Mouse (Mus musculus): ENCODE data around the gene Sh3gl2.

Gene Sh3gl2

DNA sequence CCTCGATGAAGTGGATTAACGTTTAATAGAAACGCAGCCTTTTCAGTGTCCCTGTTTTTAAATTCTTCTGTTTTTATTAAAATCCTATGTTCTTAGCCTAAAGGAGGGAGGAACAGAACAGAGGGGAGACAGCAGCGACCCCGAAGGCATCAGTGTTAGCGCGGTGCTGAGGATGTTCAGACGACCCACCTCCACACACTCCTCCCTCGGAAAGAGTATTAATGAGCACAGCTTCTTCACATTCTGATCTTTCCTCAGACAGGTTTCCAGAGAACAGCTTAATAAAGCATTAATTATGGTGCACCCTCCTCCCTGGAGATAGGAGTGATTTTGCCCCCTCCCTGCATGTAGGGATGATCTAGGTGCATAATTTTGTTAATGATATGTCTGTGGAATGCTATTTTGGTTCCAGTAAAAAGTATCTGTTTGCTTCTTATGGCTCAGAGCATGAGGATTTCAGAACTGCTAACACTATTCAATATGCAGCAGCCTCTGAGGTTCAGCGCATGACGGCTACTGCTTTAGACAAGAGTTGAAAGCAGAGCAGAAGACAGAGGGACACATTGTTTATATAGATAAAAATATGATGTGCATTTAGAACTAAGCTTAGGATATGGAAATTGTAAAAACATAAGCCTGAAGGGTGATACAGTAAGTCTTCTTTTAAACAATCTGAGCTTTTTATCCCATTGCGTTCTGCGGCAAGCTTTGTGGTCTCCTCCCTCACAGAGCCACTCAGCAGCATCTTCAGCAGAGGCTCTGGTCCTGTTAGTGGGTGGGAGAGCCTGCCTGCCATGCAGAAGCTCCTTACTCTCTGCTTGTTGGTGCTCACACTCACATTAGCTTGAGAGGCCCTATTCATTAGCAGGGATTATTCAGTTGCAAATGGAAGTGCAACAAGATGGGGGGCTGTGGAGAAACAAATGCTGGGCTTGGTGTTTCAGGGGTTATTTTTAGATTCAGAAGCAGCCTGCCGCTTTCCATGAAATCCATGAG is 27.8 kb downstream of the Sh3gl2 start:
- no peak for DNase-seq

- DNase-seq: no peak
These were observed 36.7 kb downstream of the Sh3gl2 start for GRCm38 (mm10) chr4:85241675-85242074.

DNA sequence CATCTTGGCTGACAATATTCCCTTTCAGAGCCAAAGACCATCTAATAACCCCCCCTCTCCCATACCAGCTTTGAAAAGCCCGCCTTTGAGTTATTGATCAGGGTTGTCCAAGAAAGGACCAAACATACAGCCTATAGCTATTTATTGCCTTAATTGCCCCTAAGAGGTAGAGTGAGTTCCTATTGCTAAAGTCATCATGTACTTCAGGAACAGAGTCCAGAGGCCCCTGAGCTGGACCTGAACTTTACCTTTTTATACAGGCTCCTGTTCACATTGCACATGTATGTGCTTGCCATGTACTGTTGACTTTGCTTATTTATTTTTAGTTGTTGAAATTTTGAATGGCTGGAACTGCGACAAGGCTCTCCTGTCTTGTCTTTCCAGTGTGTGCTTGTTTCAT is 37.6 kb downstream of the Sh3gl2 start:
- DNase-seq: no peak

DNA sequence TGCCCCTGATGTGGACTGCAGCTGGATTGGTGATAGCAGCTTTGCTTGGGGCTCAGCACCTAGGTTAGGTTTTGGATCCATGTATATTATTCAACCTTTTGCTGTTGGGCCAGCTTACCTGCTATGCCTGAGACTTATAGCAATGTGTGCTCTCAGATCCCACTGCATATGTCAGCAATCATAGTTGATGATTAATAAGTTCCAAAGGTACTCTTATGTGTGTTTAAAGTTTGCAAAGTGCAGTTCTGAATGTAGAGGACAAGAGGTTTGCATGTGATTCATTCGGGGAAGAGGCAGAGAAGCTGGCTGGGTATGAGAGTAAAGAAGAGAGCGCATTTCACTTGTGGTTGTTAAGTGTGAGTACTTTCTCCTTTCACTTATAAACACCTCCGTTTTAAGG is 43.7 kb downstream of the Sh3gl2 start:
- DNase-seq: no peak

DNA sequence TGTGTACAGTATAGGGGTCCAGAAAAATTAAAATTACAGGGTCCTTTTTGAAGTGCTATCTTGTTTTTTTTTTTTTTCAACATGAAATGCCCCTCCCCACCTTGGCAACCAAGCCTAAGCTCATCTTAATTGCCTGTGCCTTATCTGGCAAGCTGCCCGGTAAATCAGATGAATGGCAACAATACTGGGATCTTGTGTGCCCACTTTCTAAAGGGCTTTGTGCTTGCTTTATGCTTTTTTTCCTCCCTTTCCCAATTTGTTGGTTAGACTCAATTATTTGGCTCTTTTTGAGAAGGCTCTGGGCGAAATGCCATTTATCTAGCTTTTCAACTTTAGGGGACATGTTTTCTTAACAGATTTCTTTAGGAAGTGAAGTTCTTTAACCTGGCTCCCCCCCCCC is 45.3 kb downstream of the Sh3gl2 start:
- peak in 1 of 2 experiments; percentile 6 for DNase-seq

DNA sequence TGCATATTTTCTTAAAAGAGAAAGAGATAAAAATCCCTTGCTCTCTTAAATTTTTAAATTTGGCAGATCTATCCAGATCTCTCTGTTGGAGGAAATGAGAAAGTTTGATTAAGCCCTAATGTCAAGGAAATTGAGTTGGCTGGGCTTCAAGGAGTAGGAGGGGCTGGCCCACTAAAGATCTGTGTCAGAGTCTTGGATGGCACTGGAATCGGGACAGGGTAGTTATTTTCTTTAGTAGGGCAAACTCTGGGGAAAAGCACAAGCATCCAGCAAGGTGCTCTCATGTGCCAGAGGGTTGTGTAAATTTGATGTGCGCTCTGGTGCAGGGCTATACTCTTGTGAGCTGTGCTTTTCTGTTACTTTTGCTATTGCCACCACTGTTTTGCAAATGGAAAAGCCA is 45.9 kb downstream of the Sh3gl2 start:
- DNase-seq: peak in 1 of 2 experiments; percentile 12

DNA sequence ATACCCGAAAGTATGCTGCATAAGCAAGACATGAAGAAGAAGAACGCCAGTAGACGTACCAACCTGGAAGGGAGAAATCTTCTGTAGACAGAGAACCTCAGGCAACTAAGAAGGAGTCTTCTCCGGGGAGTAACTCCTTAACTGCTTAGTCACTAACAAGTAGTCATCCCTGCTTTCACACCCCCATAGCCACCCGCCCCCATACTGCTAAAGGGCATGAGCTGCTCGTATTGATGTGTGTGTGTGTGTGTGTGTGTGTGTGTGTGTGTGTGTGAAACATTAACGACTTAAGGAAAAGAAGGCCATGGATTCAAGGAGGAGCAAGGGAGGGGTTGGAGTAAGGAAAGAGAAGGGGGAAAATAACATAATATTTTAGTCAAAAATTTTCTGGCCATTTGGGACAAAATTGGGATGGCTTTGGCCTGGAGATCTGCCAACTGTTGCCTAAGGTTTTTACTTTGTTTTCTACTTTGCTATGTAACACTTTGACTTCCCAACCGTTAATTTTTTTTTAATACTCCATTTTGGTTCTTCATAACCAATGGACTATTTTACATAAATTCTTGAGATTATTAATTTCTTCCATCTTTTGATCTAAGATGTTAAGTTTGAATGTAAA is 51.0 kb downstream of the Sh3gl2 start:
- no peak for DNase-seq

DNA sequence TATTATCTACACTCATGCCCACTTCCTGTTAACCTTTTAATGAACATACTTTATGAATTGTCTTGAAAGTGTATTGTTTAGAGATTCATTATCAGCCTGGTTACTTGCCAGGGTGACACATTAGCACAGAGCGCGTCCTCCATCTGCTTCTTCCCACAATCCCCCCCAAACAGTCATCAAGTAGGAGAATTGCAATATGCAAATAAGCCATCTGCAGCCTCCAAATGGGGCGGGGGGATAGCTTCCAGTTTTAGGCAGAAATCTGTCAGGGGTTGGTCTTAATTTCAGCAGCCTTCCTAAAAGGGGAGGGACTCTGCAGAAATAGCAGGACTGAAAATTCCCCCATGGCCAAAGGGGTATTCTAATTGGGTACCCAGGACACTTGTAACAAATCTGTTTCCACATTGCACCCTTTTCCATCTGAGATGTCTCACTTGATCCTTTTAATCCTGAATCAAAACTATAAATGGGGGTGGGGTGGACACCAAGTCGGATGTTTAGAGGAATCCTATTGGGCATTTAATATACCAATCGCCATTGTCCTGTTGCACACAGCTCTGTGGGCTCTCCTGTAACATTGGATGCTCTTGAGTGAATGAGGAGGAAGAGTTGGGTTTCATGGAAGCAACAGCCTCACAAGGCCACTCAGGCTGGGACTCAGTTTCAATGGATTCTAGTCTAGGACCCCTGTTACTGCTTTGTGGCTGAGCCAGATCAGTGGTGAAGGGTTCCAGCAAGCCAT is 51.7 kb downstream of the Sh3gl2 start:
- DNase-seq: no peak

- DNase-seq: no peak
These were observed 52.9 kb downstream of the Sh3gl2 start for GRCm38 (mm10) chr4:85257771-85258341.

- DNase-seq: no peak
These were observed 56.0 kb downstream of the Sh3gl2 start for GRCm38 (mm10) chr4:85260687-85261658.

DNA sequence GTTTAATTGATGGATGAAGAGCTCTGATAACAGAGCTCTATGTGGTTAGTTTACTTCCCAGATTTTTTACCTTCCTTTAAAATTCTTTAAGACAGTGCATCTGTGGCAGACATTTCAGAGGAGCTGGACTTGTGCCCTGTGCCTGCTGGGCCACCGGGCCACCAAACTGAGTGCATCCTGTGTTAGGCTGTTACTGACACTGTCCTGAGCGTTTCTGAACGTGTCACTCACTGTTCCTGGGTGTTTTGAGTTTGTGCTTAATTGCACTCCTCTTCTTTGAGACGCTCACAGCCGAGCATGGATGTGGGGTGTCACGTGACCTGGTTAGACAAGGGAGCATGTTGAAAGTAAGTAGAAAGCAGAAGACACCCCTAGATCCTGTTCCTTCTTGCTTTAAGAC is 57.2 kb downstream of the Sh3gl2 start:
- no peak for DNase-seq

DNA sequence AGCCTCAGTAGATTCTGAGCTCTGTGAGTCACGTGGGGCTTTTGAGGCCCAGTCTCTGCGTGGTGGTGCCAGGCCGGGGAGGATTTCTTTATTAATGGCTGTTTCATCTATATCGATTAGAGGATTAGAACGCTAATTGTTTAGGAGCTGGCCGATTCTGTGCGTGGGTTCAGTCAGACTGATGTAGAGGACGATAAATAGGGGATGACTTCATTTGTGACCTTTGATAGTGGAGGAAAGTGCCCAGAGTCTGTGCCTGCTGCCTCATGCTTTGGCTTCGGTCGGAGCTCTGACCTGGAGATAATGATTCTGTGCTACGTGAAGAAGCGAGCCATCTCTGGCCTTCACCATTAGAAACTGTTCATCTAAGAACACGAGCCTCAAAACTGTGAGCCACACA is 57.7 kb downstream of the Sh3gl2 start:
- DNase-seq: no peak

DNA sequence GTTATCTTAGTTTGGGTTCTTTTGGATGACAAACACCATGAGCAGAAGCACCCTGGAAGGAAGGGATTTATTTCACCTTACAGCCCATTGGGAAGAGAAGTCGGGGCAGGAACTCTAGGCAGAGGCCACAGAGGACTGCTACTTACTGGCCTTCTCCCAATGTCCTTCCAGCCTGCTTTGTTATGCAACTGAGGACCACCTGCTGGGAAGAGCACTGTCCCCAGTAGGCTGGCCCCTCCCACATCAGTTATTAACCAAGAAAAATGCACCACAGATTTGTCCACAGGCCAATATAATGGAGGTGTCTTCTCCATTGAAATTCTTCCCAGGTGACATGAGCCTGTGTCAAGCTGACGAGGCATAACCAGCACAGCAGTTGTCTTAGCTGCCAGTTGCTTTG is 62.5 kb downstream of the Sh3gl2 start:
- DNase-seq: no peak

GRCm38 (mm10) chr4:85272877-85273276 is 68.0 kb downstream of the Sh3gl2 start:
- no peak for DNase-seq

DNA sequence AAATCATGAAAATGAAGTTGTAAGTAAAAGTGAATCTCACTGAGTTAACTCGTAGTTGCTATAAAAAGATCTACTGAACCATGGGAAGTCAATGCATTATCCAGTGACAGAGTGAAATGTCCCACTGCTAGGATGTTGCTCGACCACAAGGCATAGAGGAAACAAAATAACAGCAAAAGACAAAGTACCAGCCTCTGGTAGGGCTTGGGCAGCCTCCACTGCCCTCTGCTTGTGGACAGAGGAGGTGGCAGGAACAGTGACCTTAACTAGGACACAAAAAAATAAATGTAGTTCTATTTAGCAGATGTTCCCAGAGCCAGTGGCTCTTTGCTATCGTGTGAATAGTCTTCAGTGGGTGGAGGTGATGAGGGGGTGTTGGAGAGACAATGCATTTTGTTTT is 68.5 kb downstream of the Sh3gl2 start:
- DNase-seq: no peak

GRCm38 (mm10) chr4:85283151-85283550 is 78.2 kb downstream of the Sh3gl2 start:
- no peak for DNase-seq

DNA sequence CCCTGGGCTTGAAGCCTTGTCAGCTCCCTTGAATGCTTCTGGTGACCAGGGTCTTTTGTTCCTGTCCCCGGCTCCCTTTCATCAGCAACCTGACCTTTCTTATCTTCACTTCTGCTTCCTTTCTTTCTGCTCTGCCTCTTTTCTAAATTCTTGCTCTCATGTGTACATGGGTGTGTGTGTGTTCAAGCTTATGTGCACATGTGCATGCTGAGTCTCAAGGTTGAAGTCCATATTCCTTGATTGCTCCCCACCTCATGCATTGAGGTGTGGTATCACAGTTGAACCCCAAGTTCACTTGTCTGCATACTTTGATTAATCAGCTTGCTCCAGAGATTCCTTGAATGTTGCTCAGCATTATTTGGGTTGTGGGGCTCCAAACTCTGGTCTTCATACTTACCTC is 85.1 kb downstream of the Sh3gl2 start:
- no peak for DNase-seq

- no peak for DNase-seq
These were observed 86.4 kb downstream of the Sh3gl2 start for GRCm38 (mm10) chr4:85291296-85291695.

DNA sequence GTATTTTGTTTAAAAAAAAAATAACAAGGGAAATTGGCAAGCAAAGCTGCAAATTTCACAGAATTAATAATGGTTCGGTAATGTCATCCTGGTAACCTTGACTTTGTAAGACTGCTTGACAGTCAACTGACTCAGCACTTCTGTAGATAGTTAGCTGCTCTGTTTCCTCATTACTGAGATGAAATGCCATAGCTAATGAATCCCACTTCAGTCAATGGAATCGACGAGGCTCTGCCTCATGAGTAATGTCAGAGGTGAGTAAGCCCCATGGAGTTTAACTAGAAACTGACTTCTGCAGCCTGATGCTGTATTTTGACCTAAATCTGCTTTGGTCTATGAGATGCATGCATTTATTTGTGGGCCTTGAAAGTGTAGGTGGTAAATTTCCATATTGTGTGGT is 88.4 kb downstream of the Sh3gl2 start:
- DNase-seq: no peak

DNA sequence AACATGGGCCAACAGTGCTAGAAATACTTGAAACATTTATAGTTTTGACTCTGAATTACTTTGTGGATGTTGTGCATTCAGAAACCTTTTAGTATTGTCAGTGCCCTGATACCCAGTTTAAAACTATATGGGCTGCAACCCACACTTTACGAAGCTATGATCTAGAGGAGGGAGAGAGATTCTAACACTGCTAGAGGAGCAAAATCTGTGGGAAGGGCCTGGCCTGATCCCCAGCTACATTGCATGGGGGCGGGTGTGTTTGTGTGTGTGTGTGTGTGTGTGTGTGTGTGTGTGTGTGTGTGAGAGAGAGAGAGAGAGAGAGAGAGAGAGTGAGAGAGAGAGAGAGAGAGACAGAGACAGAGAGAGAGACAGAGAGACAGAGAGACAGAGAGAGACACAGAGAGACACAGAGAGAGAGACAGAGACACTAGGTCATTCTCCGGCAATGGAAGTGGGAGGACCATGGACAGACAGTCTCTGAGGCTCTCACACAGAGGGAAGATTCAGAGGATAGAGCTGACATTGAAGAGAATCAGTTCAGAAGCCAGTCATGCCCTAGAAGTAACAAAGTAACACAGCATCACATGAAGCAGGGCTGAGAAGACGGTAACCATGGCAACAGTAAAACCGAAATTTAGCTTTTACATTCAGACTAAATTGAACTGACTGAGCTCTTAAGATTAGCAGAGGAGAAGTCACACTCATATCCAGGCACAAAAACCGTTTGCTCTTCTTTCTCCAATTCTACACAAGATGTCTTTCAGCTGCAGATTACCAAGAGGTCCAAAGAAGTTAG is 95.9 kb downstream of the Sh3gl2 start:
- DNase-seq: no peak

All from kidney, postnatal 36 days (tissue).